Mouse (Mus musculus): ENCODE results near the gene Cldn24.

Cldn24 gene

GRCm38 (mm10) chr8:47832616-47833015, 10.7 kb downstream of the Cldn24 start:
- no peak for DNase-seq (ENCODE audit: low spot score in 2 of 2)

GRCm38 (mm10) chr8:47833944-47834343, 12.0 kb downstream of the Cldn24 start:
- DNase-seq (ENCODE audit: low spot score in 2 of 2) = no peak

- DNase-seq (ENCODE audit: low spot score in 2 of 2) = no peak
These were observed 21.1 kb downstream of the Cldn24 start for GRCm38 (mm10) chr8:47843063-47843462.

GRCm38 (mm10) chr8:47843651-47844050, 21.7 kb downstream of the Cldn24 start:
- DNase-seq (ENCODE audit: low spot score in 2 of 2) = no peak

- DNase-seq (ENCODE audit: low spot score in 2 of 2) = no peak
These were observed 24.0 kb downstream of the Cldn24 start for GRCm38 (mm10) chr8:47845956-47846355.

- DNase-seq (ENCODE audit: low spot score in 2 of 2) = no peak
These were observed 25.2 kb downstream of the Cldn24 start for GRCm38 (mm10) chr8:47847161-47847560.

DNA sequence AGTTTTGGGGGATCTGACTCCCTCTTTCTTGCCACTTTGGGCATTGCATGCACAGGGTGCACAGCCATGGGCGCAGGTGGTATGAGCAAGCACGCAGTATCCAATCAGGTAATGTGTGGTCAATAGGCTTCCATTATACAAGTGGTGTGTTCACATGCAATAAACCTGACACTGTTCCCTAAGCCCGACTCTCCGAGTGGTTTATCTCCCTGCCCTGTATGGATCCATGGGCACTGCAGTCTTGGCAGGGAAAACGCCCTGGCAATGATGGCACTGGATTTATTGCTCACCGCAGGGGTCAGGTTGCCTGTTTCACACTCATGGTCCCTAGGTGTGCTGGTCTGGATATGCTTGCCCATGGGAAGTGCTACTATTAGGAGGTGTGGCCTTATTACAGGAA, 26.0 kb downstream of the Cldn24 start:
- no peak for DNase-seq (ENCODE audit: low spot score in 2 of 2)

DNA sequence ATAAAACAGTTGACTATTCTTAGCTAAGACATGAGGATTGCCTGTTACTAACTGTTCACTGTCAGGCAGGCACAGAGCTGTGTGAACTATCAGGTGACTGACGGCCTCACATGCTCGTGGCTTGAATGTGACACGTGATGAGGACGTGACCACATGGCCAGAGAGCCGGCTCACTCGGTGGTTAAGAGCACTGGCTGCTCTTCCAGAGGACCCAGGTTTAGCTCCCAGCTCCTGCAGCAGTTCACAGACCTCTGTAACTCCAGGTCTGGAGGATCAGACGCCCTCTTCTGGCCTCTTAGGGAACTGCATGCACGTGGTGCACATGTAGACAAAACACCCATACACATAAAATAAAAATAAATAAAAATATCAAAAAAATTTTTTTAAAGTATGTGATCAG, 27.9 kb downstream of the Cldn24 start:
- DNase-seq (ENCODE audit: low spot score in 2 of 2) = no peak

DNA sequence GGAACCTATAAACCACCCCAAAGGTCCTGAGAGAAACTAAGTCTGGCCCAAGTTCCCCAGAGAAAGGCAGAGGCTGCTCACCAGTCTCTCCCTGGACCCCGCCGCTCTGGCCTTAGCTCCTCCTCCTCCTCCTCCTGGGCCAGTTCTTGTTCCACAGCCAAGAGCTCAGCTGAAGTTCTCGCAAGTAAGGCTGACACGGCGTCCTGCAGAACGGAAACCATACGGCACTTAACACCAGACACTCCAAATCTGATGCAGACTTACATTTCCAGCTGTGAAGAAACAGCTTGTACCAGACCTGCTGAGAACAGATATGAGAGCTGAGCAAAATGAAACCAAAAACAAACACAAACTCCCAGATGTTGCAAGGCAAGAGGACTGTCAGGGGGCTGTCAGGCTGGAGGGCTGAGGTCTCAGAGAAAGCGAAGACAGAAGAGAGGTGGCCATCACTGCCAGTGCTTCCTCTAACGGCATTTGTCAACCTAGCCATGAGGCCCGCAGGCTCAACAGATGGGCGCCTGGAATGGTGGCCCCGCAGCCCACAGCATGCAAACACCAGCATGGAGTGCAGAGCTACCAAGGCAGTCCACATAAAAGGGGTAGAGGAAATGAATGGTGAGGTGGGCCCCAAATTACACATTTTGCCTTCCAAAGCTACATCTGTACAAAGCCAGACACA, 30.0 kb downstream of the Cldn24 start:
- no peak for DNase-seq (ENCODE audit: low spot score in 2 of 2)

GRCm38 (mm10) chr8:47852737-47853136, 30.8 kb downstream of the Cldn24 start:
- no peak for DNase-seq (ENCODE audit: low spot score in 2 of 2)

- no peak for DNase-seq (ENCODE audit: low spot score in 2 of 2)
These were observed 31.4 kb downstream of the Cldn24 start for GRCm38 (mm10) chr8:47853356-47853755.

DNA sequence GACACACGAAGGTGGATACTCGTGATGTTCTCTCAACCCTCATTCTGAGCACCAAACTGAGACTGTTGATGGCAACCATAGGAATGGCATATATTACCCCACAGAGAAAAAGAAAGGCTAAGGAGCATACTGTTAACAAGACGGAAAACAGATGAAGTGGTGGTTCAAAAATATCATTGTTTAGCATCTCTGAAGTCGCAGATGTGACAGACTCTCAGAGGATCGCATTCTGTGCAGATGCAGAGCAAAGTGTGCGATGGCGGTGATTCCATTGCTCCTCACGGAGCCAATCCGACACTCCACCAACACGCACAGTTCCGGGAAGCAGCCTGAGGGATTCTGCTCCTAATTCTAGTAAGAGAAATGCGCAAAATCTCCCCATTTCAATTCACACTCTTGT, 37.3 kb downstream of the Cldn24 start:
- DNase-seq (ENCODE audit: low spot score in 2 of 2) = no peak

- no peak for DNase-seq (ENCODE audit: low spot score in 2 of 2)
These were observed 44.6 kb downstream of the Cldn24 start for GRCm38 (mm10) chr8:47866568-47866967.

DNA sequence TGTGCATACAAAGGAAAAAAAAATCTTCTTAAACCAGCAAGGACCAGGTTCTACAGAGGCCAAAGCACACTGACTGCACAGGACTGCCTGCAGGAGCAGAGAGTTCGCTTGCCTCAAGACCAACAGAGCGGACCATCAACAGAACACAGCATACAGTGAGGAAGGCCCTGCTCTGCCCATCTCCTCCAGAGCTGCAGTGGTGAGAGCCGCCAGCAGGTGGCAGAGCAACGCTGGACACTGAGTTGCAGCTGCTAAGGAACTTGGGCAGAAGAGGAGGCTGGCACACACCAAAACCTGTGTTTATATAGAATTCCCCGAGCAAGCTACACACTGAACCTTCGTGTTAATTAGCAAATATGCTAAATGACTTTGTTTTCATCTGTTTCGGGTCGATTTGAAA, 45.1 kb downstream of the Cldn24 start:
- peak; percentile 90 to 91 for DNase-seq (ENCODE audit: low spot score in 2 of 2)

Data from frontal cortex, postnatal 25 days (tissue).